Mouse (Mus musculus) embryonic fibroblast, embryonic 13.5 days (primary cell): ENCODE measurements around the gene Sorbs2.

Source experiments
- CTCF ChIP-seq: IDR thresholded peaks from 2 replicates; pipeline ENCODE4 v1.5.1; 2011; ENCODE audit warnings: mild to moderate bottlenecking, control low read depth, low read length, moderate library complexity, borderline replicate concordance; ENCODE audit not compliant: insufficient read depth
- POLR2A ChIP-seq: IDR thresholded peaks from 2 replicates; pipeline ENCODE4 v1.6.1; 2011; ENCODE audit warnings: low read depth, mild to moderate bottlenecking, control low read depth, low read length, moderate library complexity

DNA sequence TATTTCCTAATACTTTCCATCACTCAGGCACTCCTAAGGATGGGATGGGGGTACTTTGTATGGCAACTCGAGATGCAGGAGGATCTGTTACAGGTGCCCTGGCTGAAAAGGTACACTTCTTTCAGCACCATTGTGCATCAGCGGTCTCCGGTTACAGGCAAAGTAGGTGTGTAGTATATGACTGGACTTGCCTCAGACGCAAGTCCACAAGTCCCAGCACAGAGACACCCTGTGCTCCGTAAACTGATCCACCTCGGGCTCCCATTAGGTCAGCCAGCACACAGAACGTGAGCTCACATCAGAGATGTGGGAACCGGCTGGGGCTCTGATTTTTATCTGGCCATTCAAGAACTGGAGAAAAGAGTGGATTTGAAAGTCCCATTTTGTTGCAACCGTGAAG lies 29.0 kb downstream of the Sorbs2 start:
- no peak for TF ChIP-seq CTCF
- no peak for TF ChIP-seq POLR2A
